Mouse (Mus musculus) midbrain, postnatal 0 days (tissue): ENCODE measurements around the gene Muc13. TPM values are rescaled to one million over a fixed set of nuclear protein-coding genes. Genes with fewer than 3 reads are reported as not detected.

Experiments
- ATAC-seq: fragments of 200-750 bp; cut with Nextera tagmentation; 2 replicates; pipeline ENCODE4 v1.8.0; 2017; ENCODE audit warnings: moderate number of reproducible peaks, mild to moderate bottlenecking, moderate TSS enrichment, moderate library complexity; ENCODE audit not compliant: low FRiP score
- DNase-seq: peaks from one replicate; pipeline ENCODE4 v3.0.0-alpha.2; 2015; ENCODE audit warnings: low spot score
- H3K27ac ChIP-seq: fragments of 300-500 bp; sonication (generic); 2 replicates; pipeline ENCODE4 v1.5.1; 2014; ENCODE audit warnings: low read depth, mild to moderate bottlenecking, low read length, mixed read lengths
- H3K27me3 ChIP-seq: fragments of 300-500 bp; sonication (generic); 2 replicates; pipeline ENCODE4 v1.6.1; 2014; ENCODE audit warnings: low read length, control low read depth, mixed read lengths; ENCODE audit not compliant: insufficient read depth
- H3K36me3 ChIP-seq: fragments of 300-500 bp; sonication (generic); 2 replicates; pipeline ENCODE4 v1.6.1; 2014; ENCODE audit warnings: low read length, control low read depth, mixed read lengths; ENCODE audit not compliant: insufficient read depth
- H3K4me1 ChIP-seq: fragments of 300-500 bp; sonication (generic); 2 replicates; pipeline ENCODE4 v1.6.1; 2014; ENCODE audit warnings: mild to moderate bottlenecking, control low read depth, antibody characterized with exemption, low read length, mixed read lengths; ENCODE audit not compliant: insufficient read depth
- H3K4me2 ChIP-seq: fragments of 300-500 bp; sonication (generic); 2 replicates; pipeline ENCODE4 v1.6.1; 2014; ENCODE audit warnings: low read depth, mild to moderate bottlenecking, low read length, mixed read lengths; ENCODE audit not compliant: poor library complexity, severe bottlenecking
- H3K4me3 ChIP-seq: fragments of 300-500 bp; sonication (generic); 2 replicates; pipeline ENCODE4 v1.5.1; 2014; ENCODE audit warnings: low read depth, mild to moderate bottlenecking, low read length, moderate library complexity
- H3K9ac ChIP-seq: fragments of 300-500 bp; sonication (generic); replicated peaks from 2 replicates; pipeline ENCODE4 v1.6.1; 2014; ENCODE audit warnings: mild to moderate bottlenecking, low read length, moderate library complexity, mixed read lengths; ENCODE audit not compliant: poor library complexity, severe bottlenecking
- H3K9me3 ChIP-seq: fragments of 300-500 bp; sonication (generic); 2 replicates; pipeline ENCODE4 v1.6.1; 2016; ENCODE audit warnings: low read length, control low read depth
- CTCF ChIP-seq: IDR thresholded peaks from 2 replicates; pipeline ENCODE4 v1.5.1; 2016; ENCODE audit warnings: antibody characterized with exemption, mild to moderate bottlenecking
- WGBS: fragments of 180-500 bp; shearing (Covaris S2); extraction: QIAGEN DNeasy Blood & Tissue Kit; methylation state at CpG from one replicate; pipeline ENCODE4 v1.1.7; 2014; 5-methylcytosine and 5-hydroxymethylcytosine counted together
- polyA plus RNA-seq: library from polyadenylated mRNA; unstranded; fragments of >200 nt; fragmentation: Nextera tagmentation; extraction: Ambion mirVana; gene quantifications from 2 replicates; pipeline ENCODE4 v1.2.1, GENCODE M21; 2015
- total RNA-seq: library from RNA; depleted of rRNA; stranded (reverse); fragments of >200 nt; gene quantifications from 2 replicates; pipeline ENCODE4 v1.2.3, GENCODE M21; 2014

Gene Muc13
- total and polyA plus RNA-seq, 2 experiments from 2014 or later, result 0.05 TPM; not detected in 1

- Histone ChIP-seq H3K9ac (no peak overlapping the region), H3K27ac (no peak overlapping the region), H3K4me3 (no peak overlapping the region), H3K36me3 (no peaks in the 10 kb centered on the region), H3K9me3 (no peaks in the 10 kb centered on the region), H3K27me3 (peaks cover 32% of the 10 kb centered on the region), H3K4me2 (peak overlapping the region; percentile 32), H3K4me1 (no peaks in the 10 kb centered on the region; the same call in none of the 2 replicates)
- no peak for ATAC-seq
- no peak for TF ChIP-seq CTCF
- DNase-seq, result peak; percentile 79
- 8% methylated on average over 21 of the region's 21 CpGs for WGBS
These were observed 39.0 kb downstream of the Muc13 start for GRCm38 (mm10) chr16:33832728-33833428.

GRCm38 (mm10) chr16:33833429-33833753, 39.6 kb downstream of the Muc13 start:
- Histone ChIP-seq H3K4me2 (peak overlapping the region; percentile 36), H3K9me3 (no peaks in the 10 kb centered on the region), H3K4me1 (no peaks in the 10 kb centered on the region; the same call in none of the 2 replicates), H3K27me3 (peaks cover 32% of the 10 kb centered on the region), H3K4me3 (peak overlapping the region; percentile 10; the same call in 1 of the 2 replicates), H3K9ac (no peak overlapping the region), H3K36me3 (no peaks in the 10 kb centered on the region), H3K27ac (no peak overlapping the region)
- ATAC-seq, result no peak
- WGBS, result 16% methylated on average over 5 of the region's 5 CpGs
- TF ChIP-seq CTCF, result no peak
- no peak for DNase-seq

- ATAC-seq (no peak), DNase-seq (peak; percentile 34)
- Histone ChIP-seq H3K27me3 (peaks cover 31% of the 10 kb centered on the region), H3K4me3 (peak overlapping the region; percentile 10), H3K4me1 (no peaks in the 10 kb centered on the region; the same call in none of the 2 replicates), H3K9ac (no peak overlapping the region), H3K36me3 (no peaks in the 10 kb centered on the region), H3K9me3 (no peaks in the 10 kb centered on the region), H3K27ac (no peak overlapping the region), H3K4me2 (peak overlapping the region; percentile 36)
- peak; percentile 16; the same call in 1 of the 2 replicates for TF ChIP-seq CTCF
- WGBS, result 7% methylated on average over 25 of the region's 25 CpGs
These were observed 40.1 kb downstream of the Muc13 start for GRCm38 (mm10) chr16:33833781-33834482.

- no peak overlapping the region for H3K4me3 ChIP-seq
- H3K9ac ChIP-seq, result no peak overlapping the region
- H3K4me1 ChIP-seq, result no peaks in the 10 kb centered on the region; the same call in 1 of the 2 replicates
- DNase-seq, result no peak
- H3K27ac ChIP-seq, result no peak overlapping the region
- no peaks in the 10 kb centered on the region for H3K36me3 ChIP-seq
- no peak overlapping the region for H3K4me2 ChIP-seq
- WGBS, result 85% methylated on average over 3 of the region's 3 CpGs
- no peak for ATAC-seq
- TF ChIP-seq CTCF, result no peak
- peaks cover 10% of the 10 kb centered on the region for H3K27me3 ChIP-seq
- H3K9me3 ChIP-seq, result no peaks in the 10 kb centered on the region
These were observed 42.8 kb downstream of the Muc13 start for GRCm38 (mm10) chr16:33836676-33837075.

GRCm38 (mm10) chr16:33837191-33837590, 43.4 kb downstream of the Muc13 start:
- 84% methylated on average over 3 of the region's 3 CpGs for WGBS
- no peak overlapping the region for H3K27ac ChIP-seq
- ATAC-seq, result no peak

GRCm38 (mm10) chr16:33840616-33841015, 46.8 kb downstream of the Muc13 start:
- no peak overlapping the region for H3K27ac ChIP-seq
- no peak for TF ChIP-seq CTCF

More at GRCm38 (mm10) chr16:33837191-33837590, 43.4 kb downstream of the Muc13 start:
- no peak for DNase-seq
- no peaks in the 10 kb centered on the region; the same call in 1 of the 2 replicates for H3K4me1 ChIP-seq
- peaks cover 8% of the 10 kb centered on the region for H3K27me3 ChIP-seq
- H3K4me3 ChIP-seq, result no peak overlapping the region
- H3K4me2 ChIP-seq, result no peak overlapping the region
- no peaks in the 10 kb centered on the region for H3K36me3 ChIP-seq
- H3K9ac ChIP-seq, result no peak overlapping the region
- no peaks in the 10 kb centered on the region for H3K9me3 ChIP-seq
- TF ChIP-seq CTCF, result no peak

More at GRCm38 (mm10) chr16:33840616-33841015, 46.8 kb downstream of the Muc13 start:
- no peak overlapping the region for H3K9ac ChIP-seq
- H3K4me2 ChIP-seq, result no peak overlapping the region
- H3K36me3 ChIP-seq, result no peaks in the 10 kb centered on the region
- no peaks in the 10 kb centered on the region for H3K9me3 ChIP-seq
- H3K4me3 ChIP-seq, result no peak overlapping the region
- H3K4me1 ChIP-seq, result no peaks in the 10 kb centered on the region
- ATAC-seq (no peak), DNase-seq (no peak)
- WGBS, result 60% methylated on average over 6 of the region's 6 CpGs
- H3K27me3 ChIP-seq, result no peaks in the 10 kb centered on the region
